Mouse (Mus musculus): ENCODE data around the gene Pkd1l1. TPM values are rescaled to one million over a fixed set of nuclear protein-coding genes. Genes with fewer than 3 reads are reported as not detected.
A peak's percentile ranks its signal among the peaks of the same experiment; 100 is the strongest.

Gene Pkd1l1
- polyA plus RNA-seq, 1 experiment from 2014 or later, result not detected

- peaks cover 14% of the 10 kb centered on the region for H3K4me1 ChIP-seq
- no peak overlapping the region for H3K4me3 ChIP-seq
- H3K27me3 ChIP-seq (ENCODE audit: poor library complexity, severe bottlenecking), result no peaks in the 10 kb centered on the region
- H3K9me3 ChIP-seq, result peaks cover 8% of the 10 kb centered on the region; the same call in 1 of the 2 replicates
- H3K27ac ChIP-seq, result no peak overlapping the region
- DNase-seq (ENCODE audit: extremely low spot score, low spot score), result no peak
- 92% methylated on average over 4 of the region's 4 CpGs for WGBS
- no peaks in the 10 kb centered on the region for H3K36me3 ChIP-seq (replicated peaks)
These were observed 138.9 kb downstream of the Pkd1l1 start for GRCm38 (mm10) chr11:8834121-8834520.

DNA sequence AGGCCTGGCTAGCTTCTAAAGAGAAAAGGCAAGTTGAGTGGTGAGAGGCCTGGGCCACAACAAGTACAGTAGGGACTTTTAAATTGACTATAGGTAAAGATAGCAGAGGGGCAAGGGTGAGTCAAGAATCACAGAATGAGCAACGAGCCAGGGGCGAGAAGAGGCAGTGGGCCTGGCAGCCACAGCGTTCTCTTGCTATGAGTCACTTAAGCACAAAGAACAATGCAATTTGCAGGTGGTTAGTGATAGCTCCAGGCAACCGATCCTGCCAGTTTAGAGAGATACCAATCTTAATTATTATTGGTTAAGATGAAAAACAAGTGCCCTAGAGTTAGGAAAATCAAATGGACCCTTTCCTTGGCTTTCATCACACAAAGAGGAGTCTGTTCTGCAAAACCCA is 142.5 kb downstream of the Pkd1l1 start:
- Histone ChIP-seq H3K4me3 (no peak overlapping the region), H3K27ac (no peak overlapping the region), H3K9me3 (no peaks in the 10 kb centered on the region), H3K27me3 (ENCODE audit: poor library complexity, severe bottlenecking) (no peaks in the 10 kb centered on the region), H3K4me1 (peaks cover 22% of the 10 kb centered on the region), H3K36me3 (replicated peaks) (no peaks in the 10 kb centered on the region)
- WGBS, result 70% methylated on average over 4 of the region's 4 CpGs
- no peak for DNase-seq (ENCODE audit: extremely low spot score, low spot score)

GRCm38 (mm10) chr11:8829561-8829960 is 143.5 kb downstream of the Pkd1l1 start:
- Histone ChIP-seq H3K27me3 (ENCODE audit: poor library complexity, severe bottlenecking) (no peaks in the 10 kb centered on the region), H3K27ac (no peak overlapping the region; the same call in 1 of the 2 replicates), H3K4me3 (no peak overlapping the region), H3K36me3 (replicated peaks) (no peaks in the 10 kb centered on the region), H3K4me1 (peaks cover 22% of the 10 kb centered on the region), H3K9me3 (no peaks in the 10 kb centered on the region)
- 62% methylated on average over 3 of the region's 3 CpGs for WGBS
- no peak for DNase-seq (ENCODE audit: extremely low spot score, low spot score)

DNA sequence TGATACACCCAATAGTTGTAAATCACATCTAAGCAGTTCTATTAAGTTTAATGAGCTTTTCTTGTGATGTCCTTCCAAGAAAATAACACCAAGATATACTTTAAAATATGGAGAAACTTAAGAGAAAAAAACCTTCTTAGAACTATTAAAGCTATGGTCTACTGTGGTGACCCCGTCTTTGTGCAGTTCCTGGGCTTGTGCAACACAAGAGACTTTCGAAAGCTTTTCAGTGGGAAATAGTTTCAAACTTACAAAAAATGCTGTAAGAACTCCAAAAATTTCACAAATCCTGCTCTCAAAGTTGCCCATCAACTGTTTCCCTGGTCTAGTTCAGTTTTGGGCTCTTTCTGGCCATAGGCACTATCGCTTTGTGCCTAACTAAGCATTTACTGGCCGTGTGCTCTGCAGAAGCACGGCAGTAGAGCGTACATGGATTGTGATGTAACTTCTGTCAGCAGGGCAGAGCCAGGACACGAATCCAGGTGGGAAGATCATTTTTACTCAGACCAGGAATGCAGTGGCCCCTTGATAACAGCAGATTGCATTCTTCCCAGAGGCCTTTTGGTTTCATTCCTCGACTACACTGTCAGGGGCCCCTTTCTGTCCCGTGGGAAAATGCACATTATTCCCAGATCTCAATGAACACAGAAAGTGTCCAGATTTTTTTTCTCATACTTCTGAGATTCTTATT is 144.1 kb downstream of the Pkd1l1 start:
- Histone ChIP-seq H3K36me3 (replicated peaks) (no peaks in the 10 kb centered on the region), H3K9me3 (no peaks in the 10 kb centered on the region), H3K4me3 (no peak overlapping the region), H3K27me3 (ENCODE audit: poor library complexity, severe bottlenecking) (no peaks in the 10 kb centered on the region), H3K4me1 (peaks cover 22% of the 10 kb centered on the region), H3K27ac (no peak overlapping the region)
- 80% methylated on average over 9 of the region's 9 CpGs for WGBS
- no peak for DNase-seq (ENCODE audit: extremely low spot score, low spot score)

- 82% methylated on average over 5 of the region's 5 CpGs for WGBS
- no peak for DNase-seq (ENCODE audit: extremely low spot score, low spot score)
- no peaks in the 10 kb centered on the region for H3K36me3 ChIP-seq (replicated peaks)
- peaks cover 22% of the 10 kb centered on the region for H3K4me1 ChIP-seq
- no peaks in the 10 kb centered on the region for H3K9me3 ChIP-seq
- H3K4me3 ChIP-seq, result no peak overlapping the region
- no peak overlapping the region for H3K27ac ChIP-seq
- no peaks in the 10 kb centered on the region for H3K27me3 ChIP-seq (ENCODE audit: poor library complexity, severe bottlenecking)
These were observed 146.5 kb downstream of the Pkd1l1 start for GRCm38 (mm10) chr11:8826609-8827008.

DNA sequence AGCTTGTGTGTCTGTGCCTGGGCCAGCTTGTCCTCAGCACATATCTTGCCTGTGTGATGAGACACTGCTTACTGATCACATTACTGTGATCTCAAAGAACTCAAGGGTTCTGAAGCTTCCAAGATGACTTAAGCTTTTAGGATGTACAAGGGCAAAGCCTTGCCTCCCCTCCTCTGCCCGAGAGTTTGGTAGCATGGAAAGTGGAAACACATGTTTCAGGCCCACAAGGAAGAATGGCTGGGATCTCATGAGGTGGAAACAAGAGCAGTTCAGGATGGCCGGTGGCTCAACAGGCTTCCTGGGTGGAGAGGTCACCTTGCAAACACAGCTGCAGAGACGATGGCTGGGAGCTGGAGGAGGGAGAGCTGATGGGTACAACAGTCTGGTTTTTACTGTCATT is 147.0 kb downstream of the Pkd1l1 start:
- H3K27ac ChIP-seq, result no peak overlapping the region
- H3K4me1 ChIP-seq, result peaks cover 22% of the 10 kb centered on the region
- no peaks in the 10 kb centered on the region for H3K36me3 ChIP-seq (replicated peaks)
- DNase-seq (ENCODE audit: extremely low spot score, low spot score), result no peak
- WGBS, result 51% methylated on average over 3 of the region's 3 CpGs
- H3K27me3 ChIP-seq (ENCODE audit: poor library complexity, severe bottlenecking), result no peaks in the 10 kb centered on the region
- H3K4me3 ChIP-seq, result no peak overlapping the region
- H3K9me3 ChIP-seq, result no peaks in the 10 kb centered on the region

- Histone ChIP-seq H3K9me3 (no peaks in the 10 kb centered on the region), H3K4me3 (no peak overlapping the region), H3K27me3 (ENCODE audit: poor library complexity, severe bottlenecking) (no peaks in the 10 kb centered on the region), H3K27ac (no peak overlapping the region), H3K36me3 (replicated peaks) (no peaks in the 10 kb centered on the region), H3K4me1 (peaks cover 21% of the 10 kb centered on the region)
- 90% methylated on average over 3 of the region's 3 CpGs for WGBS
- no peak for DNase-seq (ENCODE audit: extremely low spot score, low spot score)
These were observed 147.7 kb downstream of the Pkd1l1 start for GRCm38 (mm10) chr11:8825413-8825812.

DNA sequence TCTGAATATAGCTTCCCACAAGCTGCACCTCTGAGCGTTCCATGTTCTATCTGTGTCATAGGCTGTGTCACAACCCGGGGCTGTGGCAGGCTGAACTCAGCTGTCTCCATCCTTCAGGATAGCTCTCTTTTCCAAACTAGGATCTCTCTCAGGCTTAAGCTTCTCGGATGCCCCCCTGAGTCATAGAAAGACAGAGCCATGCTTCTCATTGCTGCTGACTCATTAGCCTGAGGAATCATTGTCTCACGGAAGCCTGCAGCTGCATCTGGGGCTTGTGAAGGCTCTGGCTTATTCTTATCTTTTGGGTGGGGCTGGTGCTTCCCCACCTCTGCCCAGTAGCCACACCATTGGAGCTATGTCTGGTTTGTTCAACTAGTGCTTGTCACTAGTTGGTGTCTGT is 151.7 kb downstream of the Pkd1l1 start:
- Histone ChIP-seq H3K4me1 (peaks cover 5% of the 10 kb centered on the region; the same call in 1 of the 2 replicates), H3K36me3 (replicated peaks) (no peaks in the 10 kb centered on the region), H3K9me3 (no peaks in the 10 kb centered on the region), H3K27me3 (ENCODE audit: poor library complexity, severe bottlenecking) (no peaks in the 10 kb centered on the region), H3K4me3 (no peak overlapping the region), H3K27ac (no peak overlapping the region)
- WGBS, result 86% methylated on average over 4 of the region's 4 CpGs
- DNase-seq (ENCODE audit: extremely low spot score, low spot score), result no peak

GRCm38 (mm10) chr11:8817376-8817775 is 155.7 kb downstream of the Pkd1l1 start:
- H3K36me3 ChIP-seq (replicated peaks), result no peaks in the 10 kb centered on the region
- H3K4me3 ChIP-seq, result no peak overlapping the region
- H3K4me1 ChIP-seq, result no peaks in the 10 kb centered on the region; the same call in 1 of the 2 replicates
- H3K27ac ChIP-seq, result no peak overlapping the region
- 74% methylated on average over 3 of the region's 3 CpGs for WGBS
- H3K9me3 ChIP-seq, result no peaks in the 10 kb centered on the region
- H3K27me3 ChIP-seq (ENCODE audit: poor library complexity, severe bottlenecking), result no peaks in the 10 kb centered on the region
- DNase-seq (ENCODE audit: extremely low spot score, low spot score), result no peak

- Histone ChIP-seq H3K27ac (no peak overlapping the region), H3K4me3 (no peak overlapping the region), H3K36me3 (replicated peaks) (no peaks in the 10 kb centered on the region), H3K9me3 (no peaks in the 10 kb centered on the region), H3K27me3 (ENCODE audit: poor library complexity, severe bottlenecking) (peaks cover 8% of the 10 kb centered on the region), H3K4me1 (peaks cover 10% of the 10 kb centered on the region)
- no peak for DNase-seq (ENCODE audit: extremely low spot score, low spot score)
- 81% methylated on average over 4 of the region's 4 CpGs for WGBS
These were observed 158.8 kb downstream of the Pkd1l1 start for GRCm38 (mm10) chr11:8814097-8814790.

DNA sequence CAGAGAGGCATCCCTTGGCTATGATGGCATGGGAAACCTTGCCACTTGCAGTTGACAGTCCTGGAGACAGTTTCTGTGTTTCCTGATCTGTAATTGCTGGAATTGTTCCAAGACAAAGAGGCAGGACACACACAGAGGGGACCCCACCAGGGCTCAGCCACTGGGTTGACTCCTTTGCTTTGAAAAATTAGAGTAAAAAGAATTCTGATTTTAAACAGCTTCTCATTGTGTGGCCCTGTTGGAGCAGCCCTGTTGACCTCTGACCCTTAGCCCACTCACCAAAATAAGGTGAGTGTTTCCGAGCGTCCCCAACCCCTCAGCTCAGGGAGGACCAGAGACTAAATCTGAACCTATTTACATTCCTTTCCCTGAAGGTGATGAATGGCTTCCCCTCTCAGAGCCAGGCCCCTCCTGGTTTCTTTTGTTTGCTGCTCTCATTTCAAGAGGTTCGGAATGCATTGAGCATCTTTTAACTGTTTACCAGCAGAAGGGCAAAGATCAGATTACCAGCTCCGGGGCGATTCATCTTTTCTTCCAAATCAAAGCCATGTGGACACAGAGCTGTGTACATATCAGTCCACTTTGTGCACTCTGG is 161.5 kb downstream of the Pkd1l1 start:
- peaks cover 10% of the 10 kb centered on the region for H3K4me1 ChIP-seq
- peak; percentile 41 for DNase-seq (ENCODE audit: extremely low spot score, low spot score)
- H3K27ac ChIP-seq, result peak overlapping the region; percentile 4
- H3K36me3 ChIP-seq (replicated peaks), result no peaks in the 10 kb centered on the region
- H3K4me3 ChIP-seq, result no peak overlapping the region
- no peaks in the 10 kb centered on the region for H3K9me3 ChIP-seq
- peaks cover 10% of the 10 kb centered on the region for H3K27me3 ChIP-seq (ENCODE audit: poor library complexity, severe bottlenecking)
- WGBS, result 2% methylated on average over 5 of the region's 5 CpGs

- H3K36me3 ChIP-seq (replicated peaks), result no peaks in the 10 kb centered on the region
- WGBS, result 67% methylated on average over 1 of the region's 1 CpGs
- H3K27me3 ChIP-seq (ENCODE audit: poor library complexity, severe bottlenecking), result peaks cover 10% of the 10 kb centered on the region
- no peak overlapping the region for H3K27ac ChIP-seq
- H3K9me3 ChIP-seq, result no peaks in the 10 kb centered on the region
- no peak for DNase-seq (ENCODE audit: extremely low spot score, low spot score)
- H3K4me1 ChIP-seq, result peaks cover 10% of the 10 kb centered on the region
- H3K4me3 ChIP-seq, result no peak overlapping the region
These were observed 163.4 kb downstream of the Pkd1l1 start for GRCm38 (mm10) chr11:8809644-8810043.

DNA sequence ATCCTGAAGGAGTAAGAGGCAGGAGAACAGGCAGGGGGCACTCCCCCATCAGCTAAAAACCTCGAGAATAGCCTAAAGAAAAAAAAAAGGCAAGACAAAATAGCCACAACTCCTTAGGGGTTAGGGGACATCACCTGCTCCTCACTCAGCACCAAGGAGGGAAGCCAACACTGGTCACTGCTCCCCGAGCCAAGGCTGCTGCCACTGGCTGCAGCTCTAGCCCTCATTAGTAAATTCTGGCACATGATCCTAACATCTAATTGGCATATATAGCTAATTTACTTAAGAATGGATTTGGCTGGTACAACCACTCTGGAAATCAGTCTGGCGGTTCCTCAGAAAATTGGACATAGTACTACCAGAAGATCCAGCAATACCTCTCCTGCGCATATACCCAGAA is 166.1 kb downstream of the Pkd1l1 start:
- Histone ChIP-seq H3K36me3 (replicated peaks) (no peaks in the 10 kb centered on the region), H3K27me3 (ENCODE audit: poor library complexity, severe bottlenecking) (peaks cover 10% of the 10 kb centered on the region), H3K9me3 (no peaks in the 10 kb centered on the region), H3K4me1 (peaks cover 10% of the 10 kb centered on the region), H3K4me3 (no peak overlapping the region), H3K27ac (no peak overlapping the region)
- 79% methylated on average over 4 of the region's 4 CpGs for WGBS
- DNase-seq (ENCODE audit: extremely low spot score, low spot score), result no peak
